Mouse (Mus musculus): ENCODE results near the gene Anxa7. TPM values are rescaled to one million over a fixed set of nuclear protein-coding genes. Genes with fewer than 3 reads are reported as not detected.

The Anxa7 gene
- total RNA-seq, 1 experiment = 55.2 TPM

- in situ Hi-C loops (cut with MboI; ENCODE audit: low sequenced_read_pairs in 2 of 2, unreplicated experiment in 2 of 2) = no loop called here
- no peak for DNase-seq (ENCODE audit: low read depth, low spot score)
- no peak overlapping the region for H3K27ac ChIP-seq (ENCODE audit: insufficient read depth, low read depth, low read length, poor library complexity, severe bottlenecking)
- H3K4me1 ChIP-seq (ENCODE audit: control insufficient read depth in 2 of 2, insufficient read depth in 2 of 2, low read length in 2 of 2, poor library complexity in 1 of 2) = no peaks in the 10 kb centered on the region
- H3K9me3 ChIP-seq (ENCODE audit: control insufficient read depth, insufficient read depth, low read depth, low read length) = no peaks in the 10 kb centered on the region
- H3K9ac ChIP-seq (ENCODE audit: insufficient read depth, low read depth, low read length, poor library complexity, severe bottlenecking) = no peak overlapping the region
- TF ChIP-seq MAFK (IDR thresholded peaks at IDR 0.05; ENCODE audit: insufficient read depth, low read depth, low read length) (no peak), ZC3H11A (IDR thresholded peaks at IDR 0.05; ENCODE audit: borderline replicate concordance, low read depth, low read length) (no peak), HCFC1 (IDR thresholded peaks at IDR 0.05; ENCODE audit: borderline replicate concordance, insufficient read depth, low read length) (no peak), ZNF384 (IDR thresholded peaks at IDR 0.05; ENCODE audit: low read depth, low read length) (no peak), CHD2 (IDR thresholded peaks at IDR 0.05; ENCODE audit: low read depth, low read length) (no peak)
- no peaks in the 10 kb centered on the region for H3K36me3 ChIP-seq (ENCODE audit: control insufficient read depth, insufficient read depth, low read length, poor library complexity, severe bottlenecking)
- no peak overlapping the region for H3K4me3 ChIP-seq (ENCODE audit: insufficient read depth in 1 of 2, low read depth in 1 of 2, low read length in 2 of 2, poor library complexity in 1 of 2, severe bottlenecking in 1 of 2)
Measured at GRCm38 (mm10) chr14:20428593-20428992, 51.3 kb downstream of the Anxa7 start.

GRCm38 (mm10) chr14:20423046-20423445 lies 56.9 kb downstream of the Anxa7 start:
- in situ Hi-C loops (cut with MboI; ENCODE audit: low sequenced_read_pairs in 2 of 2, unreplicated experiment in 2 of 2) = no loop called here
- DNase-seq (ENCODE audit: low read depth, low spot score) = no peak
- Histone ChIP-seq H3K9me3 (ENCODE audit: control insufficient read depth, insufficient read depth, low read depth, low read length) (no peaks in the 10 kb centered on the region), H3K36me3 (ENCODE audit: control insufficient read depth, insufficient read depth, low read length, poor library complexity, severe bottlenecking) (no peaks in the 10 kb centered on the region), H3K27ac (ENCODE audit: insufficient read depth, low read depth, low read length, poor library complexity, severe bottlenecking) (no peak overlapping the region), H3K9ac (ENCODE audit: insufficient read depth, low read depth, low read length, poor library complexity, severe bottlenecking) (no peak overlapping the region), H3K4me3 (ENCODE audit: insufficient read depth in 1 of 2, low read depth in 1 of 2, low read length in 2 of 2, poor library complexity in 1 of 2, severe bottlenecking in 1 of 2) (no peak overlapping the region), H3K4me1 (ENCODE audit: control insufficient read depth in 2 of 2, insufficient read depth in 2 of 2, low read length in 2 of 2, poor library complexity in 1 of 2) (no peaks in the 10 kb centered on the region)
- TF ChIP-seq ZC3H11A (IDR thresholded peaks at IDR 0.05; ENCODE audit: borderline replicate concordance, low read depth, low read length) = no peak
- no peak for TF ChIP-seq MAFK (IDR thresholded peaks at IDR 0.05; ENCODE audit: insufficient read depth, low read depth, low read length)
- no peak for TF ChIP-seq CHD2 (IDR thresholded peaks at IDR 0.05; ENCODE audit: low read depth, low read length)
- no peak for TF ChIP-seq HCFC1 (IDR thresholded peaks at IDR 0.05; ENCODE audit: borderline replicate concordance, insufficient read depth, low read length)
- no peak for TF ChIP-seq ZNF384 (IDR thresholded peaks at IDR 0.05; ENCODE audit: low read depth, low read length)

GRCm38 (mm10) chr14:20422257-20422656 lies 57.7 kb downstream of the Anxa7 start:
- Histone ChIP-seq H3K4me1 (ENCODE audit: control insufficient read depth in 2 of 2, insufficient read depth in 2 of 2, low read length in 2 of 2, poor library complexity in 1 of 2) (no peaks in the 10 kb centered on the region), H3K4me3 (ENCODE audit: insufficient read depth in 1 of 2, low read depth in 1 of 2, low read length in 2 of 2, poor library complexity in 1 of 2, severe bottlenecking in 1 of 2) (no peak overlapping the region), H3K27ac (ENCODE audit: insufficient read depth, low read depth, low read length, poor library complexity, severe bottlenecking) (no peak overlapping the region), H3K9ac (ENCODE audit: insufficient read depth, low read depth, low read length, poor library complexity, severe bottlenecking) (no peak overlapping the region), H3K36me3 (ENCODE audit: control insufficient read depth, insufficient read depth, low read length, poor library complexity, severe bottlenecking) (no peaks in the 10 kb centered on the region), H3K9me3 (ENCODE audit: control insufficient read depth, insufficient read depth, low read depth, low read length) (no peaks in the 10 kb centered on the region)
- no peak for DNase-seq (ENCODE audit: low read depth, low spot score)
- TF ChIP-seq MAFK (IDR thresholded peaks at IDR 0.05; ENCODE audit: insufficient read depth, low read depth, low read length) (no peak), HCFC1 (IDR thresholded peaks at IDR 0.05; ENCODE audit: borderline replicate concordance, insufficient read depth, low read length) (no peak), ZC3H11A (IDR thresholded peaks at IDR 0.05; ENCODE audit: borderline replicate concordance, low read depth, low read length) (no peak), CHD2 (IDR thresholded peaks at IDR 0.05; ENCODE audit: low read depth, low read length) (no peak), ZNF384 (IDR thresholded peaks at IDR 0.05; ENCODE audit: low read depth, low read length) (no peak)
- in situ Hi-C loops (cut with MboI; ENCODE audit: low sequenced_read_pairs in 2 of 2, unreplicated experiment in 2 of 2) = no loop called here

Other genes with a start within 250 kb of the Anxa7 start
- gene Kcnk16, start 210.9 kb downstream of the Anxa7 start, total RNA-seq (2012; rRNA removed) = 0.26 TPM in 1 of 2 replicates, not detected in the other
- gene Nudt13, start 185.4 kb downstream of the Anxa7 start, total RNA-seq (2012; rRNA removed) = 9.4 and 13.7 TPM in 2 replicates
- gene Ecd, start 132.0 kb downstream of the Anxa7 start, total RNA-seq (2012; rRNA removed) = 35.1 and 53.5 TPM in 2 replicates
- 18.0 and 19.6 TPM in 2 replicates for gene Fam149b, start 132.0 kb downstream of the Anxa7 start, total RNA-seq (2012; rRNA removed)
- gene Dnajc9, start 91.2 kb downstream of the Anxa7 start, total RNA-seq (2012; rRNA removed) = 54.4 and 72.4 TPM in 2 replicates
- gene Mrps16, start 86.5 kb downstream of the Anxa7 start, total RNA-seq (2012; rRNA removed) = 95.4 and 96.3 TPM in 2 replicates
- gene Cfap70, start 27.9 kb downstream of the Anxa7 start, total RNA-seq (2012; rRNA removed) = 0.36 and 0.58 TPM in 2 replicates
- 1.1 and 1.7 TPM in 2 replicates for gene Mss51, start 16.8 kb upstream of the Anxa7 start, total RNA-seq (2012; rRNA removed)
- gene Ppp3cb, start 66.4 kb upstream of the Anxa7 start, total RNA-seq (2012; rRNA removed) = 30.8 and 32.0 TPM in 2 replicates
- 15.3 and 16.6 TPM in 2 replicates for gene Usp54, start 160.9 kb upstream of the Anxa7 start, total RNA-seq (2012; rRNA removed)
- gene Myoz1, start 176.4 kb upstream of the Anxa7 start, total RNA-seq (2012; rRNA removed) = 0.16 TPM in 1 of 2 replicates, not detected in the other
- gene Synpo2l, start 188.2 kb upstream of the Anxa7 start, total RNA-seq (2012; rRNA removed) = 0.85 and 1.1 TPM in 2 replicates
- gene Sec24c, start 194.2 kb upstream of the Anxa7 start, total RNA-seq (2012; rRNA removed) = 104 TPM in 2 replicates
- 5.0 and 6.1 TPM in 2 replicates for gene Fut11, start 214.8 kb upstream of the Anxa7 start, total RNA-seq (2012; rRNA removed)
- gene Chchd1, start 222.9 kb upstream of the Anxa7 start, total RNA-seq (2012; rRNA removed) = 136 and 137 TPM in 2 replicates
- 33.2 and 33.9 TPM in 2 replicates for gene Zswim8, start 227.4 kb upstream of the Anxa7 start, total RNA-seq (2012; rRNA removed)